Mouse (Mus musculus) liver, embryonic 14.5 days (tissue): ENCODE measurements at regions not wholly inside any gene's neighbourhood (a gene's known extent, or its start where the extent isn't known, plus 50 kb on each side); places are given as distances from the start of the nearest gene placed in this dataset.

Experiments
- CTCF ChIP-seq: IDR thresholded peaks from 2 replicates; pipeline ENCODE4 v1.5.1; 2016; ENCODE audit warnings: antibody characterized with exemption, low read depth, control low read depth
- EP300 ChIP-seq: IDR thresholded peaks from 2 replicates; pipeline ENCODE4 v1.6.1; 2016; ENCODE audit warnings: antibody characterized with exemption, low read depth

DNA sequence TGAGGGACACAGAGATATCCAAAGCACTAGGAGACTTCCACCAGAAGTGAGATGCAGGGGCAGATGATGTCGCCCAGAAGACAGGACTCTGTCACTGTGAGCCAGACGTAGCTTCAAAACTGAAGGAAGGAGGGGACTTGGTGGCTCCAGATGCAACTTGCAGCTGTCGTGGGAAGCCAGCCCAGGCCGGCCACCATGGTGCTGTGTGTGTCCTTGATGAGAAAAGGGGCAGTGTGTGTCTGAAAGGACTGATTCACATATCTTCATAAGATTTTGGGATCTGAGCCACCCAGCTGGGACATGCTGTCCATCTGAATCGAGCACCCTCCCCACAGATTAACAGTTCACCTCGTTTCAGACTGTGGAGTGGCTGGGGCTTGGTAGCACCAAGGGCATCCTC lies 226.2 kb downstream of the Rpl10-ps3 start:
- TF ChIP-seq CTCF, result no peak
- TF ChIP-seq EP300, result no peak
